Mouse (Mus musculus) stomach, embryonic 14.5 days (tissue): ENCODE results near the gene Slc34a2. TPM values are rescaled to one million over a fixed set of nuclear protein-coding genes. Genes with fewer than 3 reads are reported as not detected.

Experiments used
- ATAC-seq: fragments of 200-750 bp; cut with Nextera tagmentation; 2 replicates; pipeline ENCODE4 v1.8.0; 2017; ENCODE audit warnings: low read depth, moderate TSS enrichment; ENCODE audit not compliant: insufficient number of reproducible peaks, insufficient read depth, low FRiP score
- H3K27ac ChIP-seq: fragments of 300-500 bp; sonication (generic); 2 replicates; pipeline ENCODE4 v1.5.1; 2014; ENCODE audit warnings: mild to moderate bottlenecking, low read length, moderate library complexity, mixed read lengths
- H3K27me3 ChIP-seq: fragments of 300-500 bp; sonication (generic); 2 replicates; pipeline ENCODE4 v1.6.1; 2014; ENCODE audit warnings: low read length, control low read depth, mixed read lengths; ENCODE audit not compliant: control insufficient read depth, insufficient read depth
- H3K36me3 ChIP-seq: fragments of 300-500 bp; sonication (generic); 2 replicates; pipeline ENCODE4 v1.6.1; 2014; ENCODE audit warnings: mild to moderate bottlenecking, control low read depth, low read length, moderate library complexity, mixed read lengths; ENCODE audit not compliant: control insufficient read depth, insufficient read depth
- H3K4me1 ChIP-seq: fragments of 300-500 bp; sonication (generic); 2 replicates; pipeline ENCODE4 v1.6.1; 2014; ENCODE audit warnings: low read length, control low read depth, mixed read lengths; ENCODE audit not compliant: control insufficient read depth, insufficient read depth
- H3K4me2 ChIP-seq: fragments of 300-500 bp; sonication (generic); replicated peaks from 2 replicates; pipeline ENCODE4 v1.6.1; 2014; ENCODE audit warnings: low read depth, low read length, control low read depth
- H3K4me3 ChIP-seq: fragments of 300-500 bp; sonication (generic); 2 replicates; pipeline ENCODE4 v1.5.1; 2014; ENCODE audit warnings: low read depth, low read length, control low read depth
- H3K9ac ChIP-seq: fragments of 300-500 bp; sonication (generic); replicated peaks from 2 replicates; pipeline ENCODE4 v1.6.1; 2014; ENCODE audit warnings: low read depth, mild to moderate bottlenecking, control low read depth, low read length, moderate library complexity, mixed read lengths
- H3K9me3 ChIP-seq: fragments of 300-500 bp; sonication (generic); 2 replicates; pipeline ENCODE4 v1.6.1; 2016; ENCODE audit warnings: low read depth, low read length, control low read depth; ENCODE audit not compliant: control insufficient read depth
- WGBS: fragments of 180-500 bp; shearing (Covaris S2); extraction: QIAGEN DNeasy Blood & Tissue Kit; methylation state at CpG from one replicate; pipeline ENCODE4 v1.1.7; 2014; 5-methylcytosine and 5-hydroxymethylcytosine counted together
- polyA plus RNA-seq: library from polyadenylated mRNA; unstranded; fragments of >200 nt; fragmentation: Nextera tagmentation; extraction: Ambion mirVana; gene quantifications from 2 replicates; pipeline ENCODE4 v1.2.1, GENCODE M21; 2014

The Slc34a2 gene
- polyA plus RNA-seq, 1 experiment from 2014 or later: not detected

DNA sequence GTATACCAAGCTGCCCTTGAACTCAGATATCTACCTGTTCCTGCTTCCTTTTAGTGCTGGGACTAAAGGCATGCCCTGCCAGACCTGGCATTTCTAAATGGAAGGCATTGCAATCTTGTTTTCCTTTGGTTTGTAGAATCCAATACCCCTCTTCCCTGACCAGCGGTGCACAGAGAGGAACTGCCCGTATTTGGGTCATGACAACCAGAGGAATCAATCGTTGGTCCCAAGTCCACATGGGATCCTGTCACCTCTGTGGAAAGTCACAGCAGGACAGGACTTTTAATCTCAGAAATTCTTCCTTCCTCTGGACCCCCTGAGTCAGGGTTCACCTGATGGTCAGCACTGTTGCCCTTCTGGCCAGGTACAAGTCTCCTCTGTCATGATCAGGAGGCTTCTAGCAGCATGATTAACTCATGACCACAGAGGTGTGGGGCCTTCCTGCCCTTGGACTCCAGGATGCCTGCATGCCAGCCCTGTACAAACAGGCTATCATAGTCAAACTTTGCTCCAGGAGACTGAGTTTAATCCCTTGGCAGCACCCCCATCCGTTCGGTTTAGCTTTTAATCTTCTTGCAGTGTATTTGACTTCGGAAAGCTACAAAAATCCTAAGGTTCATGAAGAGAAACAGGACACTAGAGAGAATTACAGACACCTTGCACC, 39.7 kb upstream of the Slc34a2 start:
- no peak overlapping the region for H3K27ac ChIP-seq
- H3K4me2 ChIP-seq: no peak overlapping the region
- H3K4me3 ChIP-seq: no peak overlapping the region
- H3K36me3 ChIP-seq: no peaks in the 10 kb centered on the region
- no peaks in the 10 kb centered on the region for H3K4me1 ChIP-seq
- no peaks in the 10 kb centered on the region for H3K9me3 ChIP-seq
- no peaks in the 10 kb centered on the region for H3K27me3 ChIP-seq
- H3K9ac ChIP-seq: no peak overlapping the region
- WGBS: 83% methylated on average over 6 of the region's 6 CpGs
- ATAC-seq: no peak

DNA sequence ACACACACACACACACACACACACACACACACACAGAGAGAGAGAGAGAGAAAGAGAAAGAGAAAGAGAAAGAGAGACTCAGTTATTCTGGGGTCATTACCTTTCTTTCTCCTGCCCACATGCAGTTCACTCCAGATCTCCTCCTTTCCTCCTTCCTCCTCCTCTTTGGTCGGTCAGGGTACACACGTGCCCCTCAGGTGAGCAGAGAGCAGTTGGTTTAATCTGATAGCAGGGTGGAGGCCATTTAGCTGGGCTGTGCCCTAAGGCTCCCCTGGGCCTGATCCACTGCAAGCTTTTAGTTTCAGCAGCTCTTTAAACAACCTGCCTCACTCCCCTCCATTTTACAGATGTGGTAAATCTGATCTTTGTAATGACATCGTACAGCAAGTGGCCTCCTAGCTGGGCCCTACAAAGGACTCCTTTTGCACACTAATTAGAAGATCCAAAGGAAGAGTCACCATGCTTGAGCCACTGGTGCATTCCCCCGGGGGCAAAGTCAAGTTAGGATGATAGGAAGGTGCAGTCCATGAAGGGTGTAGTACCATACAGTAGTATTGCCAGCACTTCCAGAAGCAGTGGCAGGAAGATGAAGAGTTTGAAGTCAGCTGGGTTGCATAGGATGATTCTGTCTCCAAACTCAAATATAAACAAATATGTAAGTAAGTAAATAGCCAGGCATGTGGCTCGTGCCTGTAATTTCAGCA, 37.6 kb upstream of the Slc34a2 start:
- no peaks in the 10 kb centered on the region for H3K36me3 ChIP-seq
- no peak overlapping the region for H3K9ac ChIP-seq
- H3K9me3 ChIP-seq: no peaks in the 10 kb centered on the region
- 61% methylated on average over 3 of the region's 5 CpGs for WGBS
- H3K4me3 ChIP-seq: no peak overlapping the region
- H3K27me3 ChIP-seq: no peaks in the 10 kb centered on the region
- no peak for ATAC-seq
- H3K4me1 ChIP-seq: no peaks in the 10 kb centered on the region
- no peak overlapping the region for H3K27ac ChIP-seq
- no peak overlapping the region for H3K4me2 ChIP-seq

DNA sequence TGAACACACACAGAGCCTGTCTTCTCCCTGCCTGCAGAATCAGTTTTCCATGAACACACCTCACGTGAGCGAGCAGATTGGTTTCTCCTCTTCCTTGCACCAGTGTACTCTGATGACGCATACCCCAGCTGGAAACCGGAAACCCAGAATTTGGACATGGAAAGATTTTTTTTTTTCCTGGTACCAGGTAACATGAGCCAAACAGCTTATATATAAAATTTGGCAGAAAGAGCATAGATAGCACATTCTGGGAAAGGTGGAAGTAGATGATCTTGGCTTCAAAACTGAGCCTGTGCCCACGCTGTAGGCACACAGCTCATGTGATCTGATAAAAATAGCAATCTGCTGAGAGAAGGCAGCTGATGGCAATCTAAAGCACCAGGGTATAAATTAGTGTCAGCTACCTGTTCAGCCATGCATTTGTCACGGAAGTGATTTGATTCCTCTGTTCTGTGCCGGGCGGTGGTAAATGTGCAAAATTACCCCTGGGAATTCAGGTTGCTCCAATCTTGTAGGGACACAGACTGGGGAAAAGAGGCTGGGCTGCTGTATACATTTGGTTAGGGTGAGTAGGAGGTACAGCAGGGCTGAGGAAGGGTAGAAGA, 35.2 kb upstream of the Slc34a2 start:
- no peak overlapping the region for H3K4me3 ChIP-seq
- H3K36me3 ChIP-seq: no peaks in the 10 kb centered on the region
- no peak overlapping the region for H3K4me2 ChIP-seq
- H3K27ac ChIP-seq: no peak overlapping the region
- no peaks in the 10 kb centered on the region for H3K4me1 ChIP-seq
- no peaks in the 10 kb centered on the region for H3K9me3 ChIP-seq
- WGBS: 75% methylated on average over 8 of the region's 8 CpGs
- no peak overlapping the region for H3K9ac ChIP-seq
- no peak for ATAC-seq
- no peaks in the 10 kb centered on the region for H3K27me3 ChIP-seq

DNA sequence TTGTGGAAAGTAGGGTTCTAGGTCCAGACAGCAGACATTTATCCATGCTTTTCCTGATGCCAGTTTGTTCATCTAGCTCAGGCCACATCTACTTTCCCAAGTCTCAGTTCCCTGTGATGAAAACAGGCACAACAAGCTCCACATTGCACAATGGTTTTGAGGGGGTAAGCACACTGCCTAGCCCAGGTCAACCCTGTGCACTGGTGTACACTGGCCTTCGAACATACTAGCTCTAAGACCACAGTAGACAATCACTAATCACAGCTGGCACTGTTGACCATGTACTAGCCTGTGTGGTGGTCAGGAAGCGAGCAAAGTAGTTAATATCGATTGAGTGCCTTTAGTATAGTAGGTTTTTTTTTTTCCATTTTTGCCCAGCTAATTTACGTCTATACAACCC, 34.4 kb upstream of the Slc34a2 start:
- Histone ChIP-seq H3K9me3 (no peaks in the 10 kb centered on the region), H3K4me2 (no peak overlapping the region), H3K4me3 (no peak overlapping the region), H3K27ac (no peak overlapping the region), H3K9ac (no peak overlapping the region), H3K27me3 (no peaks in the 10 kb centered on the region), H3K36me3 (no peaks in the 10 kb centered on the region), H3K4me1 (no peaks in the 10 kb centered on the region)
- WGBS: 92% methylated on average over 4 of the region's 4 CpGs
- no peak for ATAC-seq

DNA sequence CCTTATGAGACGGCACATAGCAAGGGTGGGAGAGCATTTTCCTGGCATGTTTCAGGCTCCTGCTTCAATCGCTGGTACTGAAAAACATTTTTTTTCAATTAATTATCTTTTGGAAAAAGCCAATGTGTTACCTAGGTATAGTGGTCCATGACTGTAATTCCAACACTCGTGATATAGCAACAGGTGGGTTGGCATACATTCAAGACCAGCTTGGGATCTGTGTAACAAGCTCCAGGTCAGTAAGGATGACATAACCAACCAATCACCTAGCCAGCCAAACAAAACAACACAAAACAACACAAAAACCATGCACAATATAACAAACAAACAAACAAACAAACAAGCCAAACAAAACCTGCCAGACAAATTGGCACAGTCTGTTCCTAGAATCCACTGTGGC, 33.9 kb upstream of the Slc34a2 start:
- Histone ChIP-seq H3K4me3 (no peak overlapping the region), H3K4me2 (no peak overlapping the region), H3K36me3 (no peaks in the 10 kb centered on the region), H3K9me3 (no peaks in the 10 kb centered on the region), H3K27me3 (no peaks in the 10 kb centered on the region), H3K27ac (no peak overlapping the region), H3K9ac (no peak overlapping the region), H3K4me1 (no peaks in the 10 kb centered on the region)
- no peak for ATAC-seq
- WGBS: 87% methylated on average over 3 of the region's 3 CpGs

DNA sequence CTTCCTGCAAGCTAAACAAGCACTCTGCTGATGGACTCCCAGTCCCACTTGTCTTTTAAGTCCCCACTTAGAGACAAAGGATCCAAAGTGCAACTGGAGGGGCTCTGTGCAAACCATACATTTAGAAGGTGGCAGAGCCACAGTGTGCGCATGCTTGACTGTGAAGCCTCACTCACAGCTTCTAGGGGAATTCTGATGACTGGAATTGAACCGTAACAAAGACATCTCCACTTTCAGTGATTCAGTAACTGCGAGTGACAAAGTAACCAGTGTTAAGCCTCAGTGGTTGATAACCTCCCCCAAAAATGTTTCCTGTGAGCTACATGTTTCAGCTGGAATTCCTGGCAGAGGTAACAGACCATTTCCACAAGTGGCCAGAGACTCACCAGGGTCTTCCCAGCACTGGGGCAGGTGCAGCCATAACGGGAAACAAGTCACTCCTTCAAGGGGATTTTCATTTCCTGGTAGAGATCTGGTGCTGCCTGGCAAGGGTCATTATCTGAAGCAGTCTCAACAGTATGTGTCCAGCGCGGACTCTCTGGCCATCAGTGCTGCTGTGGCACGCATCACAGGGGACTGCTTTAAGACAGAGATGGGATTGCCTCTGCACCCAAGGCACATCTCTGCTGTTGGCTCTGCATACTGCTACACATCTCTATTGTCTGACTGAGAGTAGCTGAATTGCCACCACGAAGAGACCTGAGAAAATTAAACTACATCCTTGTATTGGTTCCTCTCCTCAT, 28.7 kb upstream of the Slc34a2 start:
- no peak overlapping the region for H3K9ac ChIP-seq
- no peak for ATAC-seq
- H3K27ac ChIP-seq: no peak overlapping the region
- no peak overlapping the region for H3K4me3 ChIP-seq
- H3K36me3 ChIP-seq: no peaks in the 10 kb centered on the region
- H3K27me3 ChIP-seq: no peaks in the 10 kb centered on the region
- H3K4me2 ChIP-seq: no peak overlapping the region
- 75% methylated on average over 8 of the region's 8 CpGs for WGBS
- H3K9me3 ChIP-seq: no peaks in the 10 kb centered on the region
- H3K4me1 ChIP-seq: no peaks in the 10 kb centered on the region

DNA sequence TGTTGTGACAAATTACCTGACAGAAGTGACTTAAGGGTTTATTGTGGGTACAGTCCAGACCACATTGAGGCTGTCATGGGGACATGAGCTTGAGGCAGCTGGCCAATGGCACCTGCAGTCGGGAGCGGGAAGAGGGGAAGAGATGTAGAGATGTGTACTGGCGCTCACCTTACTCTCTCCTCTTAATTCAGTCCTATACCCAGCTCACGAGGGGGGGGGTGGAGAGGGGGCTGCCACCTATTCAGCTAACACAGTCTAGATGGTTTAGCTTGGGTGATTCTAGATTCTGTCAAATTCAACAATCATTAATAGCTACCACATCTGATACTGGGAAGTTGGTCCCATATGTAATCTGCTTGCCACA, 28.1 kb upstream of the Slc34a2 start:
- ATAC-seq: no peak
- whole genome bisulfite sequencing: 81% methylated on average over 4 of the region's 4 CpGs

DNA sequence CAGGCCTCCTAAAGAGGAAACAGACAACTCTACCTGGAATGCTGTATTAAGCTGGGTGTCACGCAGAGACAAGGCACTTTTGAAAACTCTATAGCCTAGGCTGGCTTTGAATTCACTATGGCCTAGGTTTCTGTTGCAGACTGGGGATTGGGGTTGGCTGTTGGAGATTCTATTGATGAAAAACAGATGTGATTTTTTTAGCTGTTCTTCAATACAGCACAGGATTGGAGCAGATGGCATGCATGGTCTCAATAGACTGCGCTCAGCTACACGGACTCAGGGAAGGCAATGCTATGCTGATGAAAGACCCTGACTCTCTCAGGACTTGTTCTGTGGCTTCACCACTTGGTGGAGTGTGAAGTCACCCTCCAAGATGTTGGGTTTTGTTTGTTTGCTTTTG, 26.6 kb upstream of the Slc34a2 start:
- Histone ChIP-seq H3K27ac (no peak overlapping the region), H3K4me1 (no peaks in the 10 kb centered on the region), H3K4me2 (no peak overlapping the region), H3K27me3 (no peaks in the 10 kb centered on the region), H3K36me3 (no peaks in the 10 kb centered on the region), H3K9me3 (no peaks in the 10 kb centered on the region), H3K9ac (no peak overlapping the region), H3K4me3 (no peak overlapping the region)
- WGBS: 92% methylated on average over 3 of the region's 3 CpGs
- ATAC-seq: no peak

More for the DNA sequence above, 28.1 kb upstream of the Slc34a2 start:
- no peak overlapping the region for H3K27ac ChIP-seq
- no peaks in the 10 kb centered on the region for H3K9me3 ChIP-seq
- no peak overlapping the region for H3K4me3 ChIP-seq
- no peak overlapping the region for H3K4me2 ChIP-seq
- H3K36me3 ChIP-seq: no peaks in the 10 kb centered on the region
- H3K27me3 ChIP-seq: no peaks in the 10 kb centered on the region
- no peaks in the 10 kb centered on the region for H3K4me1 ChIP-seq
- H3K9ac ChIP-seq: no peak overlapping the region
